Mouse (Mus musculus): Measurements from ENCODE around the gene Pcp4.

Gene Pcp4

GRCm38 (mm10) chr16:96556621-96557020 lies 89.2 kb downstream of the Pcp4 start:
- in situ Hi-C loops (cut with MboI; ENCODE audit: unreplicated experiment in 2 of 2) = no loop called here

DNA sequence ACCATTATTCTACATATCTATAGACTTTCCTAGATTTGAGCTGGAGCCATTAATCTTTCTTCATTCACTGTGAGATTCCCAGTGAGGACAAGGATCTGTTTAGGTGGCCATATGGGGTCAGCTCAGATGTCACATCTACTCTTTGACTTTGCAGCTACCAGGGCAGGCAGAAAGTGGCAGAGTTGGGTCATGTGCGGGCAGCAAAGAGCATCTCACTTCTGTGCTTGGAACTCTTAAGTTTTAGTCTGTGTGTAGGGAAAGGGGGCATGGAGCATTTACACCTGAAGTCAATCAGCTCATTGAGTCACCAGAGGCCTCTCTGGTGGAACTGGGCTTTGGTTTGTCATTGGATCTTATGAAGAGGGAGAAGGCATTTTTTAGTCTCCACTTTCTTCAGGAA lies 90.9 kb downstream of the Pcp4 start:
- in situ Hi-C loops (cut with MboI; ENCODE audit: unreplicated experiment in 2 of 2) = no loop called here

DNA sequence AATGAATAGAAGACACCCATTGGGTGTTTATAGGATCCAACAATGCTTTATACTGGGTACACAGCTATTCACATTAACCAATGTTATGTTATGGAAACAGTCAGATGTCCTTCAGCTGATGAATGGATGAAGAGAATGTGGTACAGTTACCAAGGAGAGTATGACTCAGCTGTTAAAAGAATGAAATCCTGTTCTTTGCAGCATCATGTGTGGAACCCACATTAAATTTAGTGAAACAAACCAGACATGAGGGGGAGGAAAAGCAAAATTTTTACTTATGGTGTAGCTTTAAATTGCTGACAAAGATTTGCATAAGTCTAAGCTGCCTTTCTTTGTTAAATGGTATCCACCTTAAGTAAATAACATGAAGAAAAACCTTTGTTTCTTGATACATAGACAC lies 92.4 kb downstream of the Pcp4 start:
- in situ Hi-C loops (cut with MboI; ENCODE audit: unreplicated experiment in 2 of 2) = no loop called here

DNA sequence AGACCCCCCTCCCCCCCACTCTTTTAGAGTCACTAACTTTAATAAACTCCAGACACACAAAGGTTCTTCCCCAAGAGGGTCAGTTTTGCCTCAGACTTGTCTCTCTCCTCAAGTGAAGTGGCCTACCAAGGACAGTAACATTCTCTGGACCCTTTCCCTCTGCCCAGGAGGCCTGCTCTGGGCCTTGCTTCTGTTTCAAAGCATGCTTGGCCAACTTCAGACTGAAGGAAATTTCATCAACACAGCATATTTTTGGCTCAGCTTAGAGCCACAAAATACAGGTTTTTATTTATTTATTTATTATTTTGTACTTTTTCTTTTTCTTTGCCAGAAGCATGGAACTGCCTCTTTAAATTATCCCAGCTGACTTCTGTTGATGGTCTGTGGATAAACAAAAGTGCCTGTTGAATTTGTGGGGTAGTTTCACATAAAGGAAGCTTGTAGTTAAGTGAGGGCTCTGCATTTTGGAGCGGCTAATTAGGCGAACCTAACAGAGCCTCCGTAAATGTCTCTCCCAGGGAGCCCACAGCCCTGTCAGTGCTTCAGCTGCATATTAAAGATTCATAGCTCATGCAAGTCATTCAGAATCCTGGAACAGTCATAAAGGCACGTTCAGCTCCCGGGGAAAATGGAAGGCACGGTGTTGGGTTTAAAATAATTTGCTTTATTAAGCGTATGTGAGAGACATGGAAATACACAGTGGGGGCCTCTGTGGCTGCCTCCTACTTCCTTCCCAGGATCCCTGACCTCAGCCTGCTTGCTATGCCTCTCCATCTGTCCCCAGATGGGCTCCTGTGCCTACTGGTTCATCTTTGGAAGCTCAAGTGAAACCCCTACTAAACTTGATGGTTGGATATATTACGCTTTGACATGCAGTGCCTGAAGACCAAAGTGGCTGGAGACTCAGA lies 96.2 kb downstream of the Pcp4 start:
- in situ Hi-C loops (cut with MboI; ENCODE audit: unreplicated experiment in 2 of 2) = no loop called here

- in situ Hi-C loops (cut with MboI; ENCODE audit: unreplicated experiment in 2 of 2) = no loop called here
Measured at GRCm38 (mm10) chr16:96567428-96567827, 100.0 kb downstream of the Pcp4 start.
